Mouse (Mus musculus) NIH3T3 (cell line): ENCODE measurements at regions not wholly inside any gene's neighbourhood (a gene's known extent, or its start where the extent isn't known, plus 50 kb on each side); places are given as distances from the start of the nearest gene placed in this dataset.

ENCODE experiments used
- DNase-seq: peaks from one replicate; pipeline ENCODE4 v3.0.0-alpha.2; 2012; ENCODE audit warnings: low read depth

GRCm38 (mm10) chr2:160256251-160256650, 77.7 kb downstream of the Gm826 start:
- DNase-seq, result no peak

- no peak for DNase-seq
Observed at GRCm38 (mm10) chr2:160250228-160250627, 83.7 kb downstream of the Gm826 start.

GRCm38 (mm10) chr2:160249104-160250093, 84.6 kb downstream of the Gm826 start:
- DNase-seq, result no peak

- DNase-seq, result no peak
Observed at GRCm38 (mm10) chr2:160247286-160247685, 86.7 kb downstream of the Gm826 start.

- DNase-seq, result peak; percentile 68
Observed at GRCm38 (mm10) chr2:160246356-160246755, 87.6 kb downstream of the Gm826 start.

GRCm38 (mm10) chr2:160244866-160245265, 89.1 kb downstream of the Gm826 start:
- DNase-seq, result no peak

GRCm38 (mm10) chr2:160240531-160241379, 93.2 kb downstream of the Gm826 start:
- DNase-seq, result no peak

- DNase-seq, result no peak
Observed at GRCm38 (mm10) chr2:160237436-160238104, 96.4 kb downstream of the Gm826 start.

- DNase-seq, result no peak
Observed at GRCm38 (mm10) chr2:160236806-160237205, 97.2 kb downstream of the Gm826 start.

- DNase-seq, result no peak
Observed at GRCm38 (mm10) chr2:160230786-160231185, 103.2 kb downstream of the Gm826 start.

GRCm38 (mm10) chr2:160228331-160229035, 105.5 kb downstream of the Gm826 start:
- DNase-seq, result peak; percentile 51

GRCm38 (mm10) chr2:160225450-160225849, 108.5 kb downstream of the Gm826 start:
- peak; percentile 96 for DNase-seq

- DNase-seq, result no peak
Observed at GRCm38 (mm10) chr2:160223366-160223765, 110.6 kb downstream of the Gm826 start.

GRCm38 (mm10) chr2:160221772-160222171, 112.2 kb downstream of the Gm826 start:
- DNase-seq, result peak; percentile 74

- peak; percentile 17 for DNase-seq
Observed at GRCm38 (mm10) chr2:160220562-160221021, 113.4 kb downstream of the Gm826 start.

GRCm38 (mm10) chr2:160214032-160214812, 119.7 kb downstream of the Gm826 start:
- DNase-seq, result no peak

GRCm38 (mm10) chr2:160210507-160210906, 123.5 kb downstream of the Gm826 start:
- DNase-seq, result no peak

GRCm38 (mm10) chr2:160209589-160210264, 124.2 kb downstream of the Gm826 start:
- no peak for DNase-seq

- no peak for DNase-seq
Observed at GRCm38 (mm10) chr2:160208295-160208694, 125.7 kb downstream of the Gm826 start.

GRCm38 (mm10) chr2:160207226-160207625, 126.7 kb downstream of the Gm826 start:
- DNase-seq, result no peak
